Mouse (Mus musculus): ENCODE measurements around the gene Drap1. TPM values are rescaled to one million over a fixed set of nuclear protein-coding genes. Genes with fewer than 3 reads are reported as not detected.

Gene Drap1
- total RNA-seq (2021) = 182 and 221 TPM in 2 replicates
- long read RNA-seq, transcript Drap1-210 (7 exons, 727 nt) = minor isoform, 6 of 194 reads
- long read RNA-seq, transcript Drap1-203 (7 exons, 939 nt) = minor isoform, 9 of 194 reads
- long read RNA-seq, transcript Drap1-201 (7 exons, 992 nt) = major isoform, 151 of 194 reads
- long read RNA-seq, partial matches to known transcripts = 10 of 194 reads
- long read RNA-seq, other reads (novel, unspliced or antisense) = 16 of 194 reads

- DNase-seq = peak; percentile 97
These were observed at the start of gene Drap1, which contains the start of gene AI837181 for GRCm38 (mm10) chr19:5424782-5425741. Gene Drap1 (minus strand): TSS chr19:5424979. Gene AI837181 (plus strand): TSS chr19:5425144.

DNA sequence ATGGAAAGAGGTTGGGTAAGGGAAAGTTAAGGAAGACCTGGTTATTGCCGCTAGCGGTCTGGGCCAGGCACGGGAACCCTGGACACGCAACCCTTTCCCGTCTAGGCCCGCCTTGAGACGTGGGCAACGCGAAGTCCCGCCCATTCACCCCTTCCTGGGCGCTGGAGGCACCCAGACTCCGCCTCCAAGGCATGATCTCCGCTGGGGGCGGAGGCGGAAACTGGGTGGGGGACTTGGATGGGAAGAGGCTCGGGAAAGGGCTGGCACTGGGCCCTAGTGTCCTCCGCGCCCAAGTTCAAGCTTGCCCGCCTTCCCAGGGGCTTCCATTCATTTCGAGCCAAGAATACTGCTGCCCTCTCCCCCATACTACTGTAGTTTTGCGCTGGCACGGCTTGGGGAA, 48.9 kb upstream of the Drap1 start, which contains the start of gene Efemp2:
Gene Efemp2 (plus strand): TSS at position 235 of the 400 bp plus-strand sequence.
- DNase-seq = peak; percentile 90

DNA sequence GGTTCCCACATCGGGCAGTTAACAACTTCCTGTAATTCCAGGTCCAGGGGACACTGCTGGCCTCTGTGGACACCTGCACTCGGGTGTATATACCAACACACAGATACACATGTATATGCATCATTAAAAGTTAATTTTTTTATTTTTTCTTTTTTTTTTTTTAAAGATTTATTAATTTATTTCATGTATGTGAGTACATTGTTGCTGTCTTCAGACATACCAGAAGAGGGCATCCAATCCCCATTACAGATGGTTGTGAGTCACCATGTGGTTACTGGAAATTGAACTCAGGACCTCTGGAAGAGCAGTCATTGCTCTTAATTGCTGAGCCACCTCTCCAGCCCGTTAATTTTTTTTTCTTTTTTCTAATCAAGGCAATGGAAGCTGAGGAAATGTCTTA, 48.1 kb upstream of the Drap1 start:
- DNase-seq = no peak

DNA sequence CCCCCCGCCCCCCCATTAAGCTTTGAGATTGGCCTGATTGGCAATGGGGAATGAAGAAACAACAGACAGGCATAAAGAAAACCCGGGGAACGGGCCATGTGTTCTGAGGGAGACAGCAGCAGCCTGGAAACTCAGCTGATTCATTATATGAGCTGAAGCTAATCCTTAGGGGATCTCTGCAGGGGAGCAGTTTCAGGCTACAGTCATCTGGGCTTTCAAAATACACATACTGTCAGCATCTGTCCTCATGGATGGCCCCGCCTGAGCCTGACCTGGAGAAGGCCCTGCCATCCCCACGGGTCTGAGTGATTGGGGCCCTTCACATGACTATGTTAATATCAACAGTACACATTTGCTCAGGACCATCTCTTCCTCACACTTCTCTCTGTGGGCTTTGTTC, 47.1 kb upstream of the Drap1 start:
- DNase-seq = no peak

DNA sequence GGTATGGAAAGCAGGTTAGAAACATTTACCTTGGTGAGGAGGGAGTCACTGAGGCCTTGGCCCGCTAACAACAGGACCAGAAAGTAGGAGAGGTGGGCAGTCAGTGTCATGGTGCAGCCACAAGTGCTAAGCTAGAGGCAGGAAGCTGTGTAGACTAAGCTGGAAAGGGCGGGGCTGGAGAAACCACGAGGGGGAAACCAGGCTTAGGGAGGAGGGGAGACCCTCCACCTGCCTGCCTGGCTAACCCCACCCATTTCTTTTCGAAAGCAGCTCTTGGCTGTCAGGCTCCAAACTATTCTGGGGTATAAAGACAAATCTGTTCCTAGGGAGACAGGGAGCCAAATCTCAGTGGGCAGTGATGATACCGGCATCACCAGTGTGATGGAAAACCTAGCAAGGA, 43.6 kb upstream of the Drap1 start, which contains the start of gene Ctsw:
Gene Ctsw (minus strand): TSS at position 134 of the 400 bp plus-strand sequence.
- DNase-seq = no peak

DNA sequence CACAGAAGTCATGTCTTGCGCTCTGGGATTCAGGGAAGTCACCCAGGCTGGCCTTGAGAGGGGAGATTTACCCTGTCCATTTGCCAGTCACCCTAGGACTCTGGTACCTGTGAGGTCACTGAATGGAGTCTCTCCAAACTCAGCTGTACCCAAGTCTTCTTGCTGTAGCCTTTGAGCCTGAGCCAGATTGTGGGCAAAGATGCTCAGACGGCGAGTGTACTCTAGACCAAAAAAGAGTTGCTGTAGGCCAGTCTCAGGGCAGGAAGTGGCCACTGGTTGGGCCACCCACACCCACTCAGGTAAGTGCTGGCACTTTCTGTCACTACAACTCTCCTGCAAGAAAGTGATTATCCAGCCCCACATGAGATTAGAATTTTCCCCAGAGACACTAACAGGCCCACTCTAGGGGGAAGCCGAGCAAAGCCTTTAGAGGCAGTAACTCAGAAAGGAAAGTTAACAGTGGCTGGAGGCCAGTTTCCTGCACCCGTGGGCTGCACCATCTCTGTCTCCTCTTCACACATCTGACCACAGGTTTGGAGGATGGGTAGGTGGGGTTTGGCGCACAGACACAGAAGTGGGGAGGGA, 42.2 kb upstream of the Drap1 start:
- no peak for DNase-seq

DNA sequence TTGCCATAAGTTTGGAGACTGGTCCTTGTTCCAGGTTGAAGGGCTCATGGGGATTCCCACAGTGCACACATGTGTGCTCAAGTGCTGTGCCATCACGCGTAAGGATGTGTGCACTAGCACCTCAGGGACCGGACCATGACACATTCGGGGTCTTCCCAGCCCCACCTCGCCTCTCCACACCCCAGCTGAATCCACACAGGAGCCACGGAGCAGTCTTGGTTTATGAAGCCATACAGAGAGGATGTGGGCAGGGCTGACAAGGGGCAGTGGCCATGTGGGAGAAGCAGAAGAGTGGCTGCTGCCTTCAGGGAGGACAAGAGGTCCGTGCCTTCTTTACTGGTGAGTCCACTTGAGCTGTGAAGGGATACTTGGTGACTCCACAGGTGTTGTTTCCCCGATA, 40.3 kb upstream of the Drap1 start:
- no peak for DNase-seq

- peak; percentile 44 for DNase-seq
These were observed 39.2 kb upstream of the Drap1 start for GRCm38 (mm10) chr19:5463791-5464562.

GRCm38 (mm10) chr19:5463212-5463611, 38.4 kb upstream of the Drap1 start:
- no peak for DNase-seq

- no peak for DNase-seq
These were observed 36.6 kb upstream of the Drap1 start for GRCm38 (mm10) chr19:5461411-5461810.

DNA sequence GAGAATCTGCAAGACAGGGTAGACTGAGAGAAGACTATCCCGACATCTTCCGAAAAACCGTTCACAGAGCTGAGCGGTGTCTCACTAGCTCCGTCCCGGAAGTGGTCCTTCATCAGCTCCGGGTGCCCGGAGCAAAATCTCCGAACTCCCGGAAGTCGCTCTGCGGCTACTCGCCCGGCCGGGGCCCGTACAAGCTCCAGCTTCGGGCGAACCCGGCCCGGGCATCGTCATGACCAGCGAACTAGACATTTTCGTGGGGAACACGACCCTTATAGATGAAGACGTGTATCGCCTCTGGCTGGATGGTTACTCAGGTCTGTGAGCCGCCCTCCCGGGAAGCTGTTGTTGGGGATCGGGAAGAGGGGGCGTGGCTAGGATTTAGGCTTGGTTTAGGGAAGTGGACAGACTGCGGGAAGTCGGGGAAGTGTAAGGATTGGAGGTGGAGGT, 35.7 kb upstream of the Drap1 start, which contains the start of gene Fibp:
Gene Fibp (plus strand): TSS at position 151 of the 447 bp plus-strand sequence.
- DNase-seq = peak; percentile 84

GRCm38 (mm10) chr19:5459896-5460295, 35.1 kb upstream of the Drap1 start:
- DNase-seq = no peak

DNA sequence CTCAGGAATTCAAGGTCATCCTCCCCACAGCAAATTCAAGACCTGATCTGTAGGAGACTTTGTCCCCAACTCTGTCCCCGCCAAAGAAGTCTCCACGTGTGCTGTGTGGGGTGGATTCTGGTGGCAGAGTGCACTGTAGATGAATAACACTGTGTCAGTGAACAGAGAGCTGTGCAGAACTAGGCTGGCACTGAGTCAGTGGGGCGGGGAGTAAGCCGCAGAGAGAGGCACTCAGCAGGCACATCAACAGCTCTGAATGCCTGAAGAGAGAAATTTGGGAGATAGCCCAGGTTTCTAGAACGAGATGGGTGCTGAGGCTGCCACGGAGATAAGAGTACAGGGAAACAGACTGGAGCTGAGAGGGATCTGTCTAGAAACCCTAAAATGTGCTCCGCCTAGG, 34.2 kb upstream of the Drap1 start:
- no peak for DNase-seq

DNA sequence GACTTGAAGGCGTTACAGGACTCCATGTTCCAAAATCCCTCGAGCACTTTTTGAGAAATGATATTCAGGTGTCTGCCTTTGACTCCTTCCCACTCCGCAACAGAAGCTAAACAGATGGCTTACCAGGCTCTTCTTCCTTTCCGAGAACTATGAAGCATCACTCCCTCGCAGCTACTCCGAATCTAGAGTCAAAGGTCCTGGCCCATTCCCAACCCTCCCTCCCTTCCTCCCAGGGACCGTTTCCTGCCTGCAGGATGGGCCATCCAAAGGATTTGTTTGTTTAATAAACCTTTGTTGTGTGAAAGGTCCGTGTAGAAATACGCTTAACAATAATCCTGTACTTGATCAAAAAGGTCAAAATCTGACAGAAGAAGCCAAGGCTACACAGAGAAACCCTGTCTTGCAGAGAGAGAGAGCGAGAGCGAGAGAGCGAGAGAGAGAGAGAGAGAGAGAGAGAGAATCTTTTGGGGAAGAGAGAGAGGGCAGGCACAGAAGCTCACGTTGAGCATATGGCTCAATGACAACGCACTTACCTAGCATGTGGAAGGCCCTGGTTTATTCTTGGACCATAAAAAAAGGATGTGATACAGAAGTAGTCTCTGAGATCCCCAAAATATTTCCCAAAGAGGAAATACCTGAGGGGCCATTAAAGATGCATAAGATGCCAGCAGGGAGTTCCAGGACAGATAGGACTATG, 33.1 kb upstream of the Drap1 start, which contains the start of gene Ccdc85b:
Gene Ccdc85b (minus strand): TSS at position 149 of the 697 bp plus-strand sequence.
- no peak for DNase-seq

DNA sequence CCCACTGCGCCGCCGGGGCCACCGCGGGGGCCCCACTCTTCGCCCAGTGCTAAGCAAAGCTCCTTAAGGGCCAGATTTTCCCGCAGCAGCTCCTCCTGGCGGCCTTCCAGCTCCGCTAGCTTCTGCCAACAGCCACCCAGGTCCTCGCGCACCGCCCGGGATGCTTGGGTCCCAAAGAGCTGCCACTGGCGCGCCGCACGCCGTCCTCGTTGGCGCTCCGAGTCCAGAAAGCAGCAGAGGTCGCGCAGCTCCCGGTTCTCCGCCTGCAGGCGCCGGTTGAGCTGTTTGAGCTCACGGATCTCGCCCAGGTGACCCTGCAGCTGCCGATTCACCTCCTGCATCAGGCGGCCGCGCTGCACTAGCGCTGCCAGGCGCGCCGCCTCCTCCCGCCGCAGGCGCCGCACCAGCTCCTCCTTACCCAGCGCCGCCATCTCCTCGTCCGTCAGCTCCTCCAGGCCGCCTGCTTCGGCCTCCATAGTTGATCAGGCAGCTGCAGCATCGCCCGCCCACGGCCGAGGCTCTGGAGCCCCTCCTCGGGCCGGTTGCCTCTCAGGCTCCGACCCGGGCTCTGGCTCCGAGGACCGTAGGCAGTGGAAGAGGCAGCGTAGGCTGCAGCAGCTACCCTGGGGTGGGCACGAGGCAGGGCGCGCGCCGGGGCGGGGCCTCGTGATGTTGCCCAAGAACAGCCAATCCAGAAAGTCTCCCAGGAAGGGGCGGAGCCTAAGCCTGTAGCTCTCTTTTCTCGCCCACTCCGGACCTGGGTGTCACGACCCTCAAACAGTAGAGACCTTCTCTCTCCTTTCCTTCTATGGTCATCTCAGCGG, 32.4 kb upstream of the Drap1 start:
- peak; percentile 95 for DNase-seq

GRCm38 (mm10) chr19:5456241-5456921, 31.6 kb upstream of the Drap1 start:
- no peak for DNase-seq

- DNase-seq = no peak
These were observed 30.8 kb upstream of the Drap1 start for GRCm38 (mm10) chr19:5455568-5455967.

DNA sequence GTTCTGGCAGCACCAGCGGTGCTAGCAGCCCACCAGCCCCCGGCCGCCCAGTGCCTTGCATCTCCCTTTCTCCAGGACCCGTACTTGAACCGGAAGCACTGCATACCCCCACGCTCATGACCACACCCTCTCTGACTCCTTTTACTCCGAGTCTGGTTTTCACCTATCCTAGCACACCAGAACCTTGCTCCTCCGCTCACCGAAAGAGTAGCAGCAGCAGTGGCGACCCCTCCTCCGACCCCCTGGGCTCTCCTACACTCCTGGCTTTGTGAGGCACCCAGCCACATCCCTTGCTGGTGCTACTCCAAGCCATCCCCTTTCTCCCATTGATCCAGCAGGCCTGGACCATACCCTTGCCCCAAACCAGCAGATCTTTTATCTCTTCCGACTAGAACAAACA, 30.3 kb upstream of the Drap1 start:
- no peak for DNase-seq

DNA sequence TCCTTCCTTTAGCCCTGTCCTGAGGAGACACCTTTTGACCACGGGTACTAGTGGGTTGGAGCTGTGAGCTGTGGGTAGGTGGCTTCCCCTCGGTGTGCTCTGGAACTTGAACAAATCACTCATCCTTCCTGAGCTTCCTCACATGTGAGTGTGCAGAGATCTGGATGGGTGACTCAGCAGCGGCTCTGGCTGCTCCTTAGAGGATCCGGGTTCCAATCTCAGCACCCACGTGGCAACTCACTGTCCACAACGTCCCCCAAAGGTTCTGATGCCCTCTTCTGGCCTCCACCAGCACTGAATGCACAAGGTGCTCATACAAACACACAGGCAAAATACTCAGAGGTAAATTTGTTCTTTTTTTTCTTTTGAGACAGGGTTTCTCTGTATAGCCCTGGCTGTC, 27.0 kb upstream of the Drap1 start:
- no peak for DNase-seq

DNA sequence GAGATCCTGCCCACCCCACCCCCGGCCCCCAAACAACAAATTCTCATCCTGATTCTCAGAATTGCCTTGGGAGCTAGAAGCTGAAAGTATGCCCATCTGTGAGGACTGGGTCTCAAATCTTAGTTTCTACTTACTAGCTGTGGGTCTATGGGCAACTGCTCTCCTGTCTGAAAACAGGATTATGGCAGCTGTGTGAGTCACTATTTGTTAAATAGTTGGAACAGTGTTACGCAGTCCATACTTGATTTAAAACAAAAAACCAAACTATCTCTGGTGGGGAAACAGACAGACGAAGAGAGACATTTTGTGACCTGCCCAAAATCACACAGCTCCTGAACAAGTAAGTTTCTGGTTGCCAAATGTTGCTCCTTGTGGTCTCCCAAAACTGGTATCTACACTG, 24.9 kb upstream of the Drap1 start:
- DNase-seq = no peak
